Mouse (Mus musculus) kidney, postnatal 0 days (tissue): ENCODE data around the gene 1700019D03Rik. TPM values are rescaled to one million over a fixed set of nuclear protein-coding genes. Genes with fewer than 3 reads are reported as not detected.

Experiments
- ATAC-seq: fragments of 200-750 bp; cut with Nextera tagmentation; replicated peaks from 2 replicates; pipeline ENCODE4 v1.8.0; 2017; ENCODE audit warnings: low read depth, moderate number of reproducible peaks, moderate TSS enrichment, moderate library complexity; ENCODE audit not compliant: low FRiP score
- DNase-seq: peaks from one replicate; pipeline ENCODE4 v3.0.0-alpha.2; 2016; ENCODE audit warnings: low spot score
- H3K27ac ChIP-seq: fragments of 300-500 bp; sonication (generic); 2 replicates; pipeline ENCODE4 v1.5.1; 2014; ENCODE audit warnings: mild to moderate bottlenecking
- H3K27me3 ChIP-seq: fragments of 300-500 bp; sonication (generic); 2 replicates; pipeline ENCODE4 v1.6.1; 2014; ENCODE audit warnings: low read length, mixed read lengths; ENCODE audit not compliant: insufficient read depth
- H3K36me3 ChIP-seq: fragments of 300-500 bp; sonication (generic); 2 replicates; pipeline ENCODE4 v1.6.1; 2014; ENCODE audit warnings: low read length, mixed read lengths; ENCODE audit not compliant: insufficient read depth
- H3K4me1 ChIP-seq: fragments of 300-500 bp; sonication (generic); replicated peaks from 2 replicates; pipeline ENCODE4 v1.6.1; 2014; ENCODE audit warnings: antibody characterized with exemption, low read length, mixed read lengths; ENCODE audit not compliant: insufficient read depth
- H3K4me2 ChIP-seq: fragments of 300-500 bp; sonication (generic); 2 replicates; pipeline ENCODE4 v1.6.1; 2014; ENCODE audit warnings: mild to moderate bottlenecking, low read length, moderate library complexity, mixed read lengths
- H3K4me3 ChIP-seq: fragments of 300-500 bp; sonication (generic); replicated peaks from 2 replicates; pipeline ENCODE4 v1.5.1; 2014; ENCODE audit warnings: low read depth, low read length
- H3K9ac ChIP-seq: fragments of 300-500 bp; sonication (generic); 2 replicates; pipeline ENCODE4 v1.6.1; 2014; ENCODE audit warnings: low read depth, low read length
- H3K9me3 ChIP-seq: fragments of 300-500 bp; sonication (generic); replicated peaks from 2 replicates; pipeline ENCODE4 v1.6.1; 2016; ENCODE audit warnings: low read length, inconsistent platforms, mixed read lengths
- CTCF ChIP-seq: IDR thresholded peaks from 2 replicates; pipeline ENCODE4 v1.5.1; 2016; ENCODE audit warnings: antibody characterized with exemption, low read depth, mild to moderate bottlenecking, moderate library complexity
- WGBS: fragments of 180-500 bp; shearing (Covaris S2); extraction: QIAGEN DNeasy Blood & Tissue Kit; methylation state at CpG from one replicate; pipeline ENCODE4 v1.1.7; 2014; 5-methylcytosine and 5-hydroxymethylcytosine counted together
- polyA plus RNA-seq: library from polyadenylated mRNA; unstranded; fragments of >200 nt; fragmentation: Nextera tagmentation; extraction: Ambion mirVana; gene quantifications from 2 replicates; pipeline ENCODE4 v1.2.1, GENCODE M21; 2015

Gene 1700019D03Rik
- polyA plus RNA-seq, 1 experiment from 2014 or later = 8.1 TPM

DNA sequence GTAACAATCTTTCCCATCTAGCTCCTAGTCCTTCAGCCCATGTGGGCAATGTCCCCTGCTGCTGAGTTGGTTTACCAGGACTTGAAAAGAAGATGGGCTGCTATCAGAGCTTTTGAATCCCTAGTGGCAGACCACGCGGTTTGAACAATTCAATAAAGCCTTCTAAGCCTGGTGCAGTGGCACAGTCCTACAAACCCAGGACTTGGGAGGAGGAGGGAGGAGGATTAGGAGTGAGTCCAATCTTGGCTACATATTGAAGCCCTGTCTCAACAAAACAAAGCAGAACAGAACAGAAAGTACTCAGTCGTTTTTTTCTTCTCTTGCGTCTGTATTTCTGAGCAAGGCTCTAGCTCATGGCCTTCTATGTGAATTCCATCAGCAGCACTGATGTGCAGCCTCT lies 63.2 kb downstream of the 1700019D03Rik start:
- Histone ChIP-seq H3K9me3 (no peaks in the 10 kb centered on the region), H3K4me1 (no peaks in the 10 kb centered on the region; the same call in 1 of the 2 replicates)
- no peak for DNase-seq

DNA sequence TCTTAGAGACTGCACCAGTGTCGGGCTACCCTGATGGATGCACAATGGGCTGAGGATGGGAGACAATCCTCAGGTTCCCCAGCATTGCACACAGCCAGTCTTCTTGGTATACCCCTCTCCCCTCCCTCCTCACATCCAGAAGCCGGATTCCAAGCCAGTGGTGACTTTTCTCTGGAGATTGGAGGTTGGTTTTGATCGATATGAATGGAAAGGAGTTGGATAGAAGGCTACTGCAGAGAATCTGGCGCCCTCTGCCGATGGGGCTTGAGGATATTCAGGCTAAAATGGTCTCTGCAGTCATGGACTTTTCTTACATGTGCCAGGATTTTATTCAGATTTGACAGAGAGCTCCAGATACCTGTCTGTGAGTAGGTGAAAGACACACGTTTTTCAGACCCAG lies 64.9 kb downstream of the 1700019D03Rik start:
- H3K4me1 ChIP-seq = no peaks in the 10 kb centered on the region; the same call in 1 of the 2 replicates
- no peaks in the 10 kb centered on the region for H3K27me3 ChIP-seq
- DNase-seq (peak; percentile 33), ATAC-seq (no peak)
- 30% methylated on average over 6 of the region's 6 CpGs for WGBS
- H3K9me3 ChIP-seq = no peaks in the 10 kb centered on the region
- no peak overlapping the region for H3K27ac ChIP-seq
- no peak overlapping the region for H3K9ac ChIP-seq
- peak; percentile 68 for TF ChIP-seq CTCF
- H3K4me3 ChIP-seq = no peak overlapping the region
- H3K36me3 ChIP-seq = no peaks in the 10 kb centered on the region
- H3K4me2 ChIP-seq = no peak overlapping the region

More for the DNA sequence above, 63.2 kb downstream of the 1700019D03Rik start:
- no peak for ATAC-seq
- WGBS = 78% methylated on average over 4 of the region's 4 CpGs
- Histone ChIP-seq H3K9ac (no peak overlapping the region), H3K4me3 (no peak overlapping the region), H3K4me2 (no peak overlapping the region), H3K27ac (no peak overlapping the region), H3K27me3 (no peaks in the 10 kb centered on the region), H3K36me3 (no peaks in the 10 kb centered on the region)
- TF ChIP-seq CTCF = no peak

DNA sequence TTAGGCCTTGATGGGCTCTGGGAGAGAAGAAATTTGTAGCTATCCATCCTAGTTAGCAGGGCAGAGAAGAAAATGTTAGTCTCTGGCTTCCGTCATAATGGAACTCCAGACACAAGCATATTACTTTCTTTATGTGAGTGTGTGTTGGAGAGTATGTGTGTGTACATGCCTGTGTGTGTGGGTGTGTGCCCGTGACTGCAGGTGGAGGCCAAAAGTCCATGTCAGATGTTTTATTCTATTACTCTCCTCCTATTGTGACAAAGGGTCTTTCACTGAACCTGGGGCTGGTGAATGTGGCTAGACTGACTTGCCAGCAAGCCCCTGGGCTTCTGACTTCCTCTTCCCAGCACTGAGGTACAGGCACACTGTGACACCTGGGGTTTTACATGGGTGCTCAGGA lies 65.5 kb downstream of the 1700019D03Rik start:
- H3K27ac ChIP-seq = no peak overlapping the region
- H3K27me3 ChIP-seq = no peaks in the 10 kb centered on the region
- ATAC-seq = no peak
- DNase-seq = no peak
- H3K4me2 ChIP-seq = no peak overlapping the region
- no peaks in the 10 kb centered on the region for H3K36me3 ChIP-seq
- H3K4me3 ChIP-seq = no peak overlapping the region
- TF ChIP-seq CTCF = no peak
- no peaks in the 10 kb centered on the region; the same call in 1 of the 2 replicates for H3K4me1 ChIP-seq
- no peak overlapping the region for H3K9ac ChIP-seq
- no peaks in the 10 kb centered on the region for H3K9me3 ChIP-seq
- 81% methylated on average over 2 of the region's 2 CpGs for WGBS

DNA sequence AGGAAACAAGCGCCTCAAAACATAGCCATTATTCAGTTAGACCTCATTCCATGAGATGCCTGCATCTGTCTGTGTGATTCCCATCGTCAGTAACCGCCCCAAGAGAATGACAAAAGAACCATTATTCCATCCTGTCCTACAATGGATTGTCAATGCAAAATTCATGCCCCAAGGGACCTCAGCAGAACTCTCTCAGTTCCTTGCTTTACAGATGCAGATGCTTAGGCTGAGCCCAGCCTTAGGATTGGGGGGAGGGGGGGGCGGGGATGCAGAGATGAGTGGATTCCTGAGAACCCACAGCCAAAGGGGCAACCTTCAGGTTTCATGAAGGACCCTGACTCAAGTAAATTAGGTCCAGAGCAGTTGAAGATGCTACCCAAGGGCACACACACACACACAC lies 66.4 kb downstream of the 1700019D03Rik start:
- no peaks in the 10 kb centered on the region; the same call in 1 of the 2 replicates for H3K4me1 ChIP-seq
- no peak for TF ChIP-seq CTCF
- H3K27me3 ChIP-seq = no peaks in the 10 kb centered on the region
- H3K4me3 ChIP-seq = no peak overlapping the region
- peak overlapping the region; percentile 98 for H3K4me2 ChIP-seq
- no peak for ATAC-seq
- no peaks in the 10 kb centered on the region for H3K9me3 ChIP-seq
- 30% methylated on average over 4 of the region's 4 CpGs for WGBS
- no peak overlapping the region for H3K27ac ChIP-seq
- no peak overlapping the region for H3K9ac ChIP-seq
- H3K36me3 ChIP-seq = no peaks in the 10 kb centered on the region
- no peak for DNase-seq

DNA sequence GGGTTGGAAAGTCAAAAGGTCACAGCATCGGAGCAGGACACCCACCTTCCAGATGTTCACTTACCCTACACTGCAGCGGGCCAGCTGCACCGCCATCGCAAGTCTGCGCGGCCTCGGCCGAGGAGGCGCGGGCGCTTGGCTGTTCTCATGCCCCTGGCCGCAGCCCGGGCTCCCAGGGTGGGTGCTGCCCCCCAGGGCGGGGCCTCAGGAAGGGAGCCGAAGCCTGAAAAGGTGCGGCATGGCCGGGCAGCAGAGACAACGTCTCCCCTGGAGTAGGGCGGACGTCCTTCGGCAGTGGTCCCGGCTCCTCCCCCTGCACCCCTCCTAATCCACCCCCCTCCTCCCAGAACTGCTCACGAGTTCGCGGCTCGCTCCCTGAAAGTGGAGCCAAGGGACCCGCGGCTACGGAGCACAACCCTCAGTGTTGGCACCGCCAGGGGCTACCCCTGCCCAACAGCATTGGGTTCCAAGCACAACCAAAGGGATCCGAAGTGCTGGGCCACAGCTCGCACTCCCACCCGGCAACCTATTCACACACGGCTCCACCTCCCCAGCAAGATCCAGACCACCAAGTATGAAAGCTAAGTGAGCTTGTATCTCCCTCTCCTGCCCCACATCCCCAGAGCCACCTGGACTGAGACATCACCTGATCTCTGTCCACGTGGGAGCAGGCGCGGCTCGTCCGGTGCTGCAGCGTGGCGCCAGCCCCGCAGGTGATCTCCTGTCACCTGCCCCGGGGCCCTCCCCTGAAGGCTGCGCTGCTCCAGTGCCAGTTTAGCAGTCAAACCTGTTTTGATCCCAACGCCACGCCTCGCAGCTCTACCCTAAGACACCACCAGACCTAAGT lies 67.2 kb downstream of the 1700019D03Rik start:
- no peaks in the 10 kb centered on the region for H3K9me3 ChIP-seq
- no peaks in the 10 kb centered on the region for H3K27me3 ChIP-seq
- H3K4me3 ChIP-seq = peak overlapping the region; percentile 54
- no peaks in the 10 kb centered on the region; the same call in 1 of the 2 replicates for H3K4me1 ChIP-seq
- peak; percentile 80 for ATAC-seq
- H3K9ac ChIP-seq = peak overlapping the region; percentile 56
- 1% methylated on average over 44 of the region's 47 CpGs for WGBS
- peak overlapping the region; percentile 98 for H3K4me2 ChIP-seq
- H3K36me3 ChIP-seq = no peaks in the 10 kb centered on the region
- TF ChIP-seq CTCF = no peak
- no peak for DNase-seq
- H3K27ac ChIP-seq = no peak overlapping the region

DNA sequence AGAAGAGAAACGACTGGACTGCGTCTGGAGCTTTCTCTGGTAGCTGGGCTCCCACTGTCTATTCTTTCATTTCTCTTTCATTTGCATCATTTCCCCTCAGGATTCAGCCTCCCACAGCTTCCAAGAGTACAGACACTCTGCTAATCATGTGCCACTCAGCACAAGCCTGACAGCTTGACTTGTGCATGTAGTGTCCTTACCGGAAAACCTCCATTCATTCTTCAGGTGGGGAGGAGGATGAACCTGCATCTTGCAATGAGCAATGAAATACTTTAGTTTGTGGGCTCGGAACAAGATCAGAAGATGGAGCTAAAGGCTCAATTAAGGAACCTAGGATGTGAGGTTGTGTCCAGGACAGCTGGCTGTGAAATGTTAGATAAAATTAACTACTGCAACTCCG lies 67.8 kb downstream of the 1700019D03Rik start:
- H3K9ac ChIP-seq = peak overlapping the region; percentile 56
- H3K27me3 ChIP-seq = no peaks in the 10 kb centered on the region
- H3K4me1 ChIP-seq = no peaks in the 10 kb centered on the region; the same call in 1 of the 2 replicates
- peak overlapping the region; percentile 98 for H3K4me2 ChIP-seq
- peak; percentile 14; the same call in 1 of the 2 replicates for TF ChIP-seq CTCF
- WGBS = 3% methylated on average over 5 of the region's 5 CpGs
- peak overlapping the region; percentile 54 for H3K4me3 ChIP-seq
- H3K9me3 ChIP-seq = no peaks in the 10 kb centered on the region
- DNase-seq = peak; percentile 18
- H3K27ac ChIP-seq = no peak overlapping the region
- ATAC-seq = no peak
- no peaks in the 10 kb centered on the region for H3K36me3 ChIP-seq
